Comparison of ENCODE assay signal across 8 mouse cellular contexts in genomic region chr13:36733566-36733965, GRCm38 (mm10). TPM values are rescaled to one million over a fixed set of nuclear protein-coding genes. Genes with fewer than 3 reads are reported as not detected.
A peak's percentile ranks its signal among the peaks of the same experiment; 100 is the strongest.
DNase-seq lines count a peak whose midpoint lies in the region; ATAC-seq and TF ChIP-seq lines count a peak whose summit lies in the region.

No protein-coding gene starts in this region.

- WGBS in stomach, embryonic 15.5 days = 2% methylated on average over 10 of the region's 10 CpGs
- WGBS in stomach, postnatal 0 days = 5% methylated on average over 10 of the region's 10 CpGs
- under 1% methylated on average over 10 of the region's 10 CpGs for WGBS in intestine, embryonic 15.5 days
- WGBS in small intestine, adult 2 months = 5% methylated on average over 10 of the region's 10 CpGs

- no peak overlapping the region for H3K27ac ChIP-seq in stomach, embryonic 15.5 days
- H3K27ac ChIP-seq in stomach, postnatal 0 days (replicated peaks) = no peak overlapping the region
- H3K27ac ChIP-seq in intestine, embryonic 15.5 days = peak overlapping the region; percentile 83
- no peak overlapping the region for H3K27ac ChIP-seq in small intestine, adult 2 months (ENCODE audit: insufficient read depth, low read depth, low read length)

- ATAC-seq in stomach, embryonic 15.5 days (ENCODE audit: insufficient read depth, low FRiP score, low read depth) = no peak
- ATAC-seq in stomach, postnatal 0 days (ENCODE audit: low FRiP score, low TSS enrichment) = no peak
- no peak for ATAC-seq in intestine, embryonic 15.5 days
- no peak for ATAC-seq in inflammation-experienced regulatory T-cells, adult 6 months

- no peak for TF ChIP-seq POLR2A in small intestine, adult 2 months (IDR thresholded peaks at IDR 0.05; ENCODE audit: low read depth, low read length)

- H3K4me3 ChIP-seq in stomach, embryonic 15.5 days (replicated peaks) = peak overlapping the region; percentile 3; the same call in 1 of the 2 replicates
- H3K4me3 ChIP-seq in stomach, postnatal 0 days (ENCODE audit: low read depth, low read length) = no peak overlapping the region
- H3K4me3 ChIP-seq in intestine, embryonic 15.5 days (replicated peaks) = peak overlapping the region; percentile 47
- H3K4me3 ChIP-seq in small intestine, adult 2 months (ENCODE audit: low read depth, low read length) = peak overlapping the region; percentile 48

- peaks cover 64% of the 10 kb centered on the region for H3K27me3 ChIP-seq in stomach, embryonic 15.5 days (replicated peaks)
- peaks cover 17% of the 10 kb centered on the region for H3K27me3 ChIP-seq in stomach, postnatal 0 days (ENCODE audit: control insufficient read depth, insufficient read depth, low read length)
- peaks cover 43% of the 10 kb centered on the region for H3K27me3 ChIP-seq in intestine, embryonic 15.5 days (replicated peaks)
- peaks cover 32% of the 10 kb centered on the region for H3K27me3 ChIP-seq in small intestine, adult 2 months (ENCODE audit: control insufficient read depth, insufficient read depth, low read length)

- no peak overlapping the region for H3K9ac ChIP-seq in stomach, embryonic 15.5 days
- no peak overlapping the region for H3K9ac ChIP-seq in stomach, postnatal 0 days (ENCODE audit: low read length)
- H3K9ac ChIP-seq in intestine, embryonic 15.5 days = peak overlapping the region; percentile 31

- H3K4me1 ChIP-seq in stomach, embryonic 15.5 days = peaks cover 10% of the 10 kb centered on the region
- H3K4me1 ChIP-seq in stomach, postnatal 0 days (replicated peaks; ENCODE audit: control insufficient read depth, insufficient read depth) = peaks cover 4% of the 10 kb centered on the region; the same call in 1 of the 2 replicates
- H3K4me1 ChIP-seq in intestine, embryonic 15.5 days (replicated peaks) = peaks cover 18% of the 10 kb centered on the region
- H3K4me1 ChIP-seq in small intestine, adult 2 months (ENCODE audit: control insufficient read depth, insufficient read depth, insufficient read length, low read length) = no peaks in the 10 kb centered on the region; the same call in 1 of the 2 replicates

- TF ChIP-seq CTCF in stomach, postnatal 0 days (IDR thresholded peaks at IDR 0.05; ENCODE audit: low read depth) = no peak
- TF ChIP-seq CTCF in small intestine, adult 2 months (IDR thresholded peaks at IDR 0.05; ENCODE audit: extremely low read depth, insufficient read length, insufficient replicate concordance, low read depth, low read length) = no peak

- TF ChIP-seq EP300 in stomach, postnatal 0 days (optimal IDR thresholded peaks at IDR 0.05) = no peak

- DNase-seq in embryo, embryonic 10 days (ENCODE audit: low spot score) = peak; percentile 41
- DNase-seq in embryo, embryonic 10.5 days (ENCODE audit: low spot score) = no peak
- no peak for DNase-seq in stomach, postnatal 0 days (ENCODE audit: low spot score)
- DNase-seq in kidney, postnatal 14 days = no peak

- H3K9me3 ChIP-seq in stomach, embryonic 15.5 days = no peaks in the 10 kb centered on the region
- H3K9me3 ChIP-seq in stomach, postnatal 0 days (ENCODE audit: control insufficient read depth, low read length) = no peaks in the 10 kb centered on the region
- no peaks in the 10 kb centered on the region for H3K9me3 ChIP-seq in intestine, embryonic 15.5 days

- no peak overlapping the region for H3K4me2 ChIP-seq in stomach, embryonic 15.5 days
- no peak overlapping the region for H3K4me2 ChIP-seq in stomach, postnatal 0 days (replicated peaks; ENCODE audit: low read depth)
- peak overlapping the region; percentile 89 for H3K4me2 ChIP-seq in intestine, embryonic 15.5 days (replicated peaks)

- H3K36me3 ChIP-seq in stomach, embryonic 15.5 days = no peaks in the 10 kb centered on the region
- H3K36me3 ChIP-seq in stomach, postnatal 0 days (ENCODE audit: control insufficient read depth, insufficient read depth, low read length) = no peaks in the 10 kb centered on the region
- no peaks in the 10 kb centered on the region for H3K36me3 ChIP-seq in intestine, embryonic 15.5 days
- H3K36me3 ChIP-seq in small intestine, adult 2 months (ENCODE audit: control insufficient read depth, insufficient read depth, low read length) = no peaks in the 10 kb centered on the region

RNA-seq across cellular contexts. Expression of gene Nrn1, which starts 1.4 kb away (rescaled TPM):
- polyA plus RNA-seq in stomach, embryonic 15.5 days (2015; fragmentation: Nextera tagmentation; extraction: Ambion mirVana) = 10.8 and 11.0 TPM in 2 replicates
- polyA plus RNA-seq in stomach, postnatal 0 days (2015; fragmentation: Nextera tagmentation; extraction: Ambion mirVana) = 1.6 and 1.8 TPM in 2 replicates
- 49.6 and 55.1 TPM in 2 replicates for polyA plus RNA-seq in intestine, embryonic 15.5 days (2015; fragmentation: Nextera tagmentation; extraction: Ambion mirVana)
- polyA plus RNA-seq in small intestine, adult 2 months (2012; rRNA removed) = 0.38 and 1.4 TPM in 2 replicates
- 10 to 100 TPM; 36.9 to 46.4 (median 42.7) TPM for polyA plus RNA-seq in inflammation-experienced regulatory T-cells, adult 6 months (2017; shearing (Covaris generic))
